Mouse (Mus musculus): ENCODE measurements around the gene Csnk1e. TPM values are rescaled to one million over a fixed set of nuclear protein-coding genes. Genes with fewer than 3 reads are reported as not detected.

The Csnk1e gene
- polyA plus RNA-seq, 1 experiment from 2014 or later, result 267 TPM

- no peaks in the 10 kb centered on the region for H3K9me3 ChIP-seq
- H3K27me3 ChIP-seq, result no peaks in the 10 kb centered on the region
- no peak overlapping the region for H3K4me3 ChIP-seq
- H3K9ac ChIP-seq (replicated peaks), result no peak overlapping the region
- no peaks in the 10 kb centered on the region for H3K4me1 ChIP-seq
- WGBS, result 95% methylated on average over 10 of the region's 10 CpGs
- H3K4me2 ChIP-seq (replicated peaks), result no peak overlapping the region
- H3K36me3 ChIP-seq, result peaks cover 52% of the 10 kb centered on the region
- no peak overlapping the region for H3K27ac ChIP-seq (replicated peaks)
- ATAC-seq (ENCODE audit: low FRiP score, low read depth), result no peak
Observed at GRCm38 (mm10) chr15:79416460-79417085, 38.8 kb downstream of the Csnk1e start.

- ATAC-seq (ENCODE audit: low FRiP score, low read depth), result no peak
- H3K9me3 ChIP-seq, result no peaks in the 10 kb centered on the region
- no peak overlapping the region for H3K27ac ChIP-seq (replicated peaks)
- no peak overlapping the region for H3K4me3 ChIP-seq
- no peak overlapping the region for H3K4me2 ChIP-seq (replicated peaks)
- H3K36me3 ChIP-seq, result peaks cover 32% of the 10 kb centered on the region
- 77% methylated on average over 4 of the region's 4 CpGs for WGBS
- no peaks in the 10 kb centered on the region for H3K4me1 ChIP-seq
- no peak overlapping the region for H3K9ac ChIP-seq (replicated peaks)
- H3K27me3 ChIP-seq, result no peaks in the 10 kb centered on the region
Observed at GRCm38 (mm10) chr15:79414513-79414912, 40.9 kb downstream of the Csnk1e start.

GRCm38 (mm10) chr15:79413802-79414201, 41.6 kb downstream of the Csnk1e start:
- H3K4me2 ChIP-seq (replicated peaks), result no peak overlapping the region
- ATAC-seq (ENCODE audit: low FRiP score, low read depth), result no peak
- H3K9me3 ChIP-seq, result no peaks in the 10 kb centered on the region
- H3K36me3 ChIP-seq, result peaks cover 25% of the 10 kb centered on the region
- H3K4me3 ChIP-seq, result no peak overlapping the region
- no peak overlapping the region for H3K27ac ChIP-seq (replicated peaks)
- 87% methylated on average over 8 of the region's 8 CpGs for WGBS
- no peak overlapping the region for H3K9ac ChIP-seq (replicated peaks)
- no peaks in the 10 kb centered on the region for H3K4me1 ChIP-seq
- no peaks in the 10 kb centered on the region for H3K27me3 ChIP-seq

GRCm38 (mm10) chr15:79413201-79413600, 42.2 kb downstream of the Csnk1e start:
- Histone ChIP-seq H3K9ac (replicated peaks) (no peak overlapping the region), H3K36me3 (peaks cover 19% of the 10 kb centered on the region), H3K4me2 (replicated peaks) (no peak overlapping the region), H3K9me3 (no peaks in the 10 kb centered on the region), H3K4me1 (no peaks in the 10 kb centered on the region), H3K27me3 (no peaks in the 10 kb centered on the region), H3K27ac (replicated peaks) (no peak overlapping the region), H3K4me3 (no peak overlapping the region)
- 94% methylated on average over 3 of the region's 3 CpGs for WGBS
- ATAC-seq (ENCODE audit: low FRiP score, low read depth), result no peak

GRCm38 (mm10) chr15:79411363-79412065, 43.9 kb downstream of the Csnk1e start:
- Histone ChIP-seq H3K4me3 (no peak overlapping the region), H3K4me1 (no peaks in the 10 kb centered on the region), H3K9me3 (no peaks in the 10 kb centered on the region), H3K9ac (replicated peaks) (no peak overlapping the region), H3K36me3 (peaks cover 5% of the 10 kb centered on the region), H3K27ac (replicated peaks) (no peak overlapping the region), H3K4me2 (replicated peaks) (no peak overlapping the region), H3K27me3 (no peaks in the 10 kb centered on the region)
- 65% methylated on average over 10 of the region's 10 CpGs for WGBS
- no peak for ATAC-seq (ENCODE audit: low FRiP score, low read depth)

GRCm38 (mm10) chr15:79409077-79409573, 46.2 kb downstream of the Csnk1e start:
- no peak overlapping the region for H3K27ac ChIP-seq (replicated peaks)
- H3K9me3 ChIP-seq, result no peaks in the 10 kb centered on the region
- ATAC-seq (ENCODE audit: low FRiP score, low read depth), result no peak
- no peak overlapping the region for H3K4me3 ChIP-seq
- H3K9ac ChIP-seq (replicated peaks), result no peak overlapping the region
- H3K36me3 ChIP-seq, result no peaks in the 10 kb centered on the region
- no peak overlapping the region for H3K4me2 ChIP-seq (replicated peaks)
- H3K4me1 ChIP-seq, result no peaks in the 10 kb centered on the region
- peaks cover 8% of the 10 kb centered on the region; the same call in 1 of the 2 replicates for H3K27me3 ChIP-seq
- 89% methylated on average over 4 of the region's 4 CpGs for WGBS

GRCm38 (mm10) chr15:79406564-79406963, 48.8 kb downstream of the Csnk1e start:
- peaks cover 13% of the 10 kb centered on the region for H3K4me1 ChIP-seq
- no peak overlapping the region for H3K27ac ChIP-seq (replicated peaks)
- H3K9ac ChIP-seq (replicated peaks), result no peak overlapping the region
- no peaks in the 10 kb centered on the region for H3K9me3 ChIP-seq
- peaks cover 12% of the 10 kb centered on the region; the same call in 1 of the 2 replicates for H3K27me3 ChIP-seq
- WGBS, result 90% methylated on average over 4 of the region's 4 CpGs
- H3K36me3 ChIP-seq, result no peaks in the 10 kb centered on the region
- no peak overlapping the region for H3K4me2 ChIP-seq (replicated peaks)
- ATAC-seq (ENCODE audit: low FRiP score, low read depth), result no peak
- H3K4me3 ChIP-seq, result no peak overlapping the region

- 45% methylated on average over 1 of the region's 1 CpGs for WGBS
- peaks cover 12% of the 10 kb centered on the region; the same call in 1 of the 2 replicates for H3K27me3 ChIP-seq
- no peaks in the 10 kb centered on the region for H3K9me3 ChIP-seq
- no peak for ATAC-seq (ENCODE audit: low FRiP score, low read depth)
- no peak overlapping the region for H3K9ac ChIP-seq (replicated peaks)
- no peaks in the 10 kb centered on the region for H3K36me3 ChIP-seq
- no peak overlapping the region for H3K4me2 ChIP-seq (replicated peaks)
- H3K27ac ChIP-seq (replicated peaks), result no peak overlapping the region
- peaks cover 27% of the 10 kb centered on the region for H3K4me1 ChIP-seq
- H3K4me3 ChIP-seq, result no peak overlapping the region
Observed at GRCm38 (mm10) chr15:79404277-79404676, 51.1 kb downstream of the Csnk1e start.

GRCm38 (mm10) chr15:79403763-79404210, 51.6 kb downstream of the Csnk1e start:
- peak overlapping the region; percentile 96 for H3K4me3 ChIP-seq
- no peak for ATAC-seq (ENCODE audit: low FRiP score, low read depth)
- H3K36me3 ChIP-seq, result no peaks in the 10 kb centered on the region
- peaks cover 12% of the 10 kb centered on the region; the same call in 1 of the 2 replicates for H3K27me3 ChIP-seq
- H3K4me1 ChIP-seq, result peaks cover 27% of the 10 kb centered on the region
- no peak overlapping the region for H3K27ac ChIP-seq (replicated peaks)
- peak overlapping the region; percentile 72 for H3K4me2 ChIP-seq (replicated peaks)
- no peaks in the 10 kb centered on the region for H3K9me3 ChIP-seq
- peak overlapping the region; percentile 95; the same call in 1 of the 2 replicates for H3K9ac ChIP-seq (replicated peaks)
- WGBS, result 21% methylated on average over 9 of the region's 9 CpGs

GRCm38 (mm10) chr15:79402836-79403762, 52.3 kb downstream of the Csnk1e start, which contains the start of gene Tmem184b:
TSS of gene Tmem184b (minus strand) at chr15:79403569.
- peak; percentile 91 for ATAC-seq (ENCODE audit: low FRiP score, low read depth)
- Histone ChIP-seq H3K36me3 (no peaks in the 10 kb centered on the region), H3K4me3 (peak within 1 kb of the TSS; percentile 96), H3K9me3 (no peaks in the 10 kb centered on the region), H3K27ac (replicated peaks) (peak within 1 kb of the TSS; percentile 66), H3K9ac (replicated peaks) (peak within 1 kb of the TSS; percentile 95), H3K4me2 (replicated peaks) (peak within 1 kb of the TSS; percentile 72), H3K4me1 (peaks cover 27% of the 10 kb centered on the region), H3K27me3 (peaks cover 12% of the 10 kb centered on the region; the same call in 1 of the 2 replicates)
- WGBS, result under 1% methylated on average over 90 of the region's 90 CpGs

GRCm38 (mm10) chr15:79402176-79402575, 53.2 kb downstream of the Csnk1e start:
- Histone ChIP-seq H3K9ac (replicated peaks) (peak overlapping the region; percentile 95), H3K4me3 (peak overlapping the region; percentile 96), H3K27ac (replicated peaks) (no peak overlapping the region), H3K27me3 (peaks cover 12% of the 10 kb centered on the region; the same call in 1 of the 2 replicates), H3K9me3 (no peaks in the 10 kb centered on the region), H3K36me3 (no peaks in the 10 kb centered on the region), H3K4me2 (replicated peaks) (peak overlapping the region; percentile 72), H3K4me1 (peaks cover 27% of the 10 kb centered on the region)
- WGBS, result 31% methylated on average over 5 of the region's 5 CpGs
- no peak for ATAC-seq (ENCODE audit: low FRiP score, low read depth)
